Mouse (Mus musculus): Measurements from ENCODE around the gene Hapln1.

DNA sequence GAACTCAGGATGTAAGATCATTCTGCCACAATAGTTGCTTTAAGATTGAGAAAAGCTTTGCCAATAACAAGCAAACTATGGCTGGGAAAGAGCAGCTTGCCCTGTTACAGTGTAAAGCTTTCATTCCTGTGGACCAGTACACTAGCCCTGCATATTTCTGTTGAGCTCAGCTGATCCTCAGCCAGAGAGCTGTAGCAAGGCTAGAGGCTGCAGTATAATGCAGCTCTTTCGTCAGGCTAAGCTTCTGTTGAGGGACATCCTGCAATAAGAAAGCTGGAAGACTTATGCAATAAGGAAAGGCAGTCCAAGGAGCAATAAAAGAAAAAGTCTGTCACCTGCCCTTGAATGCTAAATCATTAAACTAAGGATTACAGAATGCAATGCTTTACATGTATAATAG, 45.5 kb downstream of the Hapln1 start:
- TF ChIP-seq CTCF (IDR thresholded peaks at IDR 0.05; ENCODE audit: control insufficient read depth, insufficient read depth, low read length) (no peak), POLR2A (IDR thresholded peaks at IDR 0.05; ENCODE audit: borderline replicate concordance, control insufficient read depth, low read depth, low read length) (no peak)
